Mouse (Mus musculus) kidney, adult 2 months (tissue): ENCODE results near the gene Gm19935. TPM values are rescaled to one million over a fixed set of nuclear protein-coding genes. Genes with fewer than 3 reads are reported as not detected.

Experiments
- DNase-seq: peaks from one replicate; pipeline ENCODE4 v3.0.0; 2021
- H3K27ac ChIP-seq: fragments of 200-500 bp; 2 replicates; pipeline ENCODE4 v1.5.1; 2012; ENCODE audit warnings: low read depth, low read length, control low read depth, inconsistent platforms; ENCODE audit not compliant: insufficient read depth
- H3K27me3 ChIP-seq: fragments of 200-500 bp; replicated peaks from 2 replicates; pipeline ENCODE4 v1.6.1; 2012; ENCODE audit warnings: mild to moderate bottlenecking, moderate library complexity, low read length, inconsistent platforms; ENCODE audit not compliant: control insufficient read depth, insufficient read depth
- H3K36me3 ChIP-seq: fragments of 200-500 bp; 2 replicates; pipeline ENCODE4 v1.6.1; 2012; ENCODE audit warnings: mild to moderate bottlenecking, moderate library complexity, low read length, inconsistent platforms; ENCODE audit not compliant: control insufficient read depth, insufficient read depth
- H3K4me1 ChIP-seq: fragments of 200-500 bp; 2 replicates; pipeline ENCODE4 v1.6.1; 2011; ENCODE audit warnings: low read length; ENCODE audit not compliant: control insufficient read depth, insufficient read depth
- H3K4me3 ChIP-seq: fragments of 200-500 bp; 2 replicates; pipeline ENCODE4 v1.5.1; 2011; ENCODE audit warnings: mild to moderate bottlenecking, low read depth, low read length, control low read depth; ENCODE audit not compliant: insufficient read depth
- CTCF ChIP-seq: fragments of 200-500 bp; conservative IDR thresholded peaks from 2 replicates; pipeline ENCODE4 v1.5.1; 2011; ENCODE audit warnings: low read depth, mild to moderate bottlenecking, control low read depth, low read length, moderate library complexity, mixed read lengths; ENCODE audit not compliant: insufficient read depth, insufficient read length
- POLR2A ChIP-seq: fragments of 200-500 bp; IDR thresholded peaks from one replicate; pipeline ENCODE4 v1.6.1; 2011; ENCODE audit warnings: low read depth, low read length, control low read depth
- WGBS: fragments of 180-500 bp; shearing (Covaris S2); methylation state at CpG from one replicate; pipeline ENCODE4 v1.1.7; 2018; 5-methylcytosine and 5-hydroxymethylcytosine counted together
- polyA plus RNA-seq: library from polyadenylated mRNA; depleted of rRNA; stranded (reverse); fragments of >200 nt; gene quantifications from 2 replicates; pipeline ENCODE4 v1.2.3, GENCODE M21; 2012

Gene Gm19935
- polyA plus RNA-seq, 1 experiment, result 0.16 TPM

DNA sequence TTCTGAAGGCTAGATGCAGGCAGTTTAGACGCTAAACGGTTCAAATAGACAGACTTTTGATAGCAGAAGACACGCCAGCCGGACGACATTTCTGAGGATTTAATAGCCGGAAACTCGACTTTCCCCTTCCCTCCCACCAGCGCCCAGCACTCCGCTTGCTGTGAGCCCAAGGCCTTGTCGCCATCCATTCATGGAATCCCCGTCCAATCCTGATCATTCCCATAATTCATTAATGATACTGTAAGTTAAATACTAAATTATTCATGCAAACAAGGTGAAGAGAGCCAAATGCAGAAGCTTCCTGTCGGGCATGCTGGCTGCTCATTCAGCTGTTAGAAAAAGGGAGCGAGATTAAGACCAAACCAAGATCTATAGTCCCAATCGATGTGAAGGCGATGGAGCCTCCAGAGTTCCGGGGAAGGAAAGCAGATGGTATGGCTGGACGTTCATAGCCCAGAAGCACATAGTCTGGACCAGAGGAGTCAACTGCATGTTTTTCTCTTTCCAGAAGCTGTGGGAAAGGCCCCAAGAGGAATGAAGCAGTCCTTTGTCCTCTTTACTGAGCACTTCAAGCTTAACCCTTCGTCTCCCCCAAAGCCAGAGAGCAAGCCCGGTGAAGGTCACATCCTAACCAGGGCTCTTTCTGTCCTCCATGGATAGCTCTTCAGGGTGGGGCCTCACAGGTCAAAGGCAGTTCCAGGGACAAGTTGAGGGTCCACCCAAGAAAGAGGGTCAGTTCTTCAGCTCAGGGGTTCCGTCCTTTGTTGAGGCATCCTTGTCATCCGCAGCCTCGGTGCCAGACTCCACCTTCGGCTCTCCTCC, 921 bp downstream of the Gm19935 start:
- no peaks in the 10 kb centered on the region for H3K27me3 ChIP-seq
- no peak for TF ChIP-seq POLR2A
- DNase-seq, result no peak
- no peaks in the 10 kb centered on the region for H3K36me3 ChIP-seq
- no peaks in the 10 kb centered on the region for H3K4me1 ChIP-seq
- WGBS, result 72% methylated on average over 23 of the region's 23 CpGs
- H3K27ac ChIP-seq, result no peak overlapping the region
- no peak overlapping the region for H3K4me3 ChIP-seq

DNA sequence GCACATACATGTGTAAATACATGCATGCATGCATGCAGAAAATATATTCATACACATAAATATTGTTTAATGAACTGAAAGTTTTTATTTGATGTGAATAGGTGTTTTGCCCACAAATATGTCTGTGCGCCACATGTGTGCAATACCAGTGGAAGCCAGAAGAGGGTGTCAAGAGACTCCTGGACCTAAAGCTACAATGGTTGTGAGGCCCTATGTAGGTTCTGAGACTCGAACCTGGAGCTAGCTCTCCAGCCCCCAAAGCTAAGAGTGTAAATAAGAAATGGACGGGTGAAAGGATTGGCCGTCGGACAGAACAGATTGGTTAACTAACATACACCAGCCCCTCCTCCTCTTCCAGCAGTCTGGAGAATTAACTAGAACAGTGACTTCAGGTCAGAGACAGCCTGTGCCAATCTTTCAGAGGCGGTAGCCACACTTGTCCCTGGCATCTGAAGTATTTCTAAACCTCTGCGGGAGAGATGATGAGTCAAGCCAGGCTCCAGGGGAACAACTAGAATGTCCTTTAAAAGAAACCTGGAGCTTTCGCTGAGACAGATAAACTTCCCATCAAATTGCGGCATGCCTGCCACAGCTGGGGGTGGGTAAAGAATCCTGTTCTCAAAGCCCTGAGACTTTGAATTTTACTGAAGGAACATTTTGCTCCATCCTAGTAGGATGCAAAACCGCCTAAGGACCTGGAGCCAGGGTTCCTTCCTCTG, 3.4 kb downstream of the Gm19935 start:
- Histone ChIP-seq H3K36me3 (no peaks in the 10 kb centered on the region), H3K27ac (no peak overlapping the region), H3K27me3 (no peaks in the 10 kb centered on the region), H3K4me1 (no peaks in the 10 kb centered on the region), H3K4me3 (no peak overlapping the region)
- no peak for TF ChIP-seq CTCF
- no peak for TF ChIP-seq POLR2A
- no peak for DNase-seq
- 89% methylated on average over 10 of the region's 10 CpGs for WGBS

DNA sequence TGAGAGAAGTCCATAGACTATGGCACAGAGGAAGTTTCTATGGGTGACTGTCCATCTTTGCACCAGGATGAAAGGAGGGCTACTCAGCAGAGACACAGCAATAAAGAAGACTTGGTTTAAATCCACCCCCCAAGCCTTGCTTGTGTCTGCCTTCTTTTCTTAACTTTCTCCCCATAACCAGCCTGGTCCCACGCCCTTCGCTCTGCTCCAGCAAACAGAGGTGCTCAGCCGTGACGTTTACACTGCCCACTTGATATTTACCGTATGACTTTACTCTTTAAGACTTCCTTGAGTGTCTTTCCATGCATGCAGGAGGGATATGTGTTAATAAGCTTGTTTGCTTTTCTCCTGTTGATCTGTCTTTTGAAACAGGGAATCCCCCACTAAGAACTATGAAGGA, 17.7 kb downstream of the Gm19935 start:
- no peaks in the 10 kb centered on the region for H3K27me3 ChIP-seq
- H3K4me1 ChIP-seq, result 0 out of 2 replicates have a peak, but pooled peaks cover 7% of the 10 kb centered on the region
- peak; percentile 23 for DNase-seq
- no peak overlapping the region for H3K4me3 ChIP-seq
- H3K36me3 ChIP-seq, result no peaks in the 10 kb centered on the region
- TF ChIP-seq CTCF (no peak), POLR2A (no peak)
- H3K27ac ChIP-seq, result 0 out of 2 replicates have a peak overlapping the region, but pooled peaks have one; percentile 28
- WGBS, result 44% methylated on average over 5 of the region's 5 CpGs

DNA sequence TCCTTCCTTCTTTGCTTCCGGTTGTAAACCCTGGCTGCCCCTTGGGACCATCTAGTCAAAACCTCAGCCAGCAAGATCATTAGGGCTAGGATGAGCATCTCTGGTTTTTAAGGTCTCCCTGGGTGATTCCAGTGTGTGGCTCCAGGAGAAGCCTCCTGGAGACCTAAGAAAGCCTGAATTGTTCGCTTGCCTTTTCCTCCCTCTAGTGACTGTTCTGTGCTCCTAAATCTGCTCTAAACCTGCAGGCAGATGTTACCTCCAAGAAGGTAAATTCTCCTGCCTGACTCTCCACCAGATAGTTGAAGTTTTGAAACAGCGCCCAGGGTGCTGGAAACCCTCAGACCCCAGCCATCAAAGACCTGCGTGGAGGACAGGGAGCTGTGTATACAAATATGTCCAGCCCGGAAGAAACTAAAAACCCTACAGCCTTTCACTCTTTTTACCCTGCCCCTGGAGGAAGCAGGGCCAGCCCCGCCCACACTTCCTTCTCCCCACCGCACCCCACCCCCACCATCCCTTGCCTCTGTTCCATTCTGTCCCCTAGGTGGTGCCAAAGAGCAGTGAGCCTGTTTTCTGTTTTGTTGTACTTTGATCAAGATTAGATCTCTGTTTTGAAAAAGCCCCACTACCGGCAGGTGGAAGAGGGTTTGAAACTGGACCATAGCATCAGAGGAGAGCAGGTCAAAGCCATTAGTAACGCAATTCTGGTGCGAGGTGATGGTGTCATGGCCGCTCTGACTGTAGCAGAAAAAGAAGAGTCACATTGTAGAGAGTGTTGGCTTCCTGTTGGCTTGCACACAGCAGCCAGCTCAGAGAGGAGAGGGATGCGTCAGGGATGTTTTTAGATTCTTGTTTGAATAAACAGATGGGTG, 22.0 kb downstream of the Gm19935 start:
- peak; percentile 81 for DNase-seq
- TF ChIP-seq POLR2A, result no peak
- TF ChIP-seq CTCF, result peak; percentile 55
- WGBS, result 9% methylated on average over 12 of the region's 12 CpGs
- no peaks in the 10 kb centered on the region for H3K36me3 ChIP-seq
- H3K27ac ChIP-seq, result no peak overlapping the region; the same call in 1 of the 2 replicates
- H3K4me1 ChIP-seq, result 0 out of 2 replicates have a peak, but pooled peaks cover 7% of the 10 kb centered on the region
- no peaks in the 10 kb centered on the region for H3K27me3 ChIP-seq
- peak overlapping the region; percentile 45; the same call in 1 of the 2 replicates for H3K4me3 ChIP-seq

DNA sequence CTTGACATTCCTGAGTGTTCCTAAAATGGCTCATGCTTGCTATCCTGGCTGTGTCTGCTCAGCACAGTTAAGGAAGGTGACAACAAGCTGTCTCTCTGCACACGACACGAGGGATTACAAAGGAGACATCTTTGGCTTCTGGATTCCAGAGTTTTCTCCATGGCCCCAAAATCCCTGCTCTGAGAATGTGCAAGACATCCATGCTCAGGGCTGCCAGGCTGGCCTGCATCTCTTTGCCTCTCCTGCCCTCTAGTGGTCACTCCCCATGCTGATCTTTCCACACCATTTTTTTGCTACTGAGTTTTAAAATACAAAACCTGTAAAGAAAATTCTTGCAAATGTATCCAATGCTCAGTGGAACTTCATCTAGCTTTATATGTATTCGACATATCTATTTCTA, 23.5 kb downstream of the Gm19935 start:
- Histone ChIP-seq H3K4me3 (no peak overlapping the region), H3K4me1 (0 out of 2 replicates have a peak, but pooled peaks cover 4% of the 10 kb centered on the region), H3K27ac (no peak overlapping the region), H3K27me3 (no peaks in the 10 kb centered on the region), H3K36me3 (no peaks in the 10 kb centered on the region)
- peak; percentile 77 for DNase-seq
- 3% methylated on average over 3 of the region's 3 CpGs for WGBS
- peak; percentile 89 for TF ChIP-seq CTCF
- TF ChIP-seq POLR2A, result no peak

DNA sequence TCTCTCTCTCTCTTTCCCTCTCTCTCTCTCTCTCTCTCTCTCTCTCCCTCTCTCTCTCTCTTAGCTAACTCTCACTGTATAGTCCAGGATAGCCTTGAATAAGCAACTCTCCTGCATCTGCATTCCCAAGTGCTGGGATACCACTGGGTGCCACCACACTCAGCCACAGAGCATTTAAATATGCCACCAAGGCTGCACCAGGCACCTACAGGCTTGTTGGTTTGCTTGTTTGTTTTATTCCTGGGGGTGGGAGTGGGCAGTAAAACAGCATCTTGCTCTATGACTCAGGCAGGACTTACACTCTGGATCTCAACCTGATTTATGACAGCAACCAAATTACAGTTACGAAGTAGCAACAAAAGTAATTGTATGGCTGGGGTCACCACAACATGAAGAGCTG, 25.6 kb downstream of the Gm19935 start:
- WGBS, result 98% methylated on average over 1 of the region's 1 CpGs
- TF ChIP-seq POLR2A (no peak), CTCF (no peak)
- no peak for DNase-seq

More for the DNA sequence above, 25.6 kb downstream of the Gm19935 start:
- Histone ChIP-seq H3K4me3 (no peak overlapping the region), H3K4me1 (0 out of 2 replicates have a peak, but pooled peaks cover 4% of the 10 kb centered on the region), H3K27ac (no peak overlapping the region), H3K27me3 (no peaks in the 10 kb centered on the region), H3K36me3 (no peaks in the 10 kb centered on the region)
